Mouse (Mus musculus): ENCODE results near the gene Lingo4. TPM values are rescaled to one million over a fixed set of nuclear protein-coding genes. Genes with fewer than 3 reads are reported as not detected.
A peak's percentile ranks its signal among the peaks of the same experiment; 100 is the strongest.

The Lingo4 gene
- polyA plus RNA-seq, 1 experiment from 2014 or later = 2.4 TPM

GRCm38 (mm10) chr3:94389420-94389819, 8.9 kb upstream of the Lingo4 start:
- H3K4me2 ChIP-seq = no peak overlapping the region
- WGBS = 98% methylated on average over 16 of the region's 16 CpGs
- H3K27ac ChIP-seq (replicated peaks) = no peak overlapping the region
- no peak overlapping the region for H3K9ac ChIP-seq (replicated peaks)
- peaks cover 7% of the 10 kb centered on the region; the same call in 1 of the 2 replicates for H3K4me1 ChIP-seq
- no peak for ATAC-seq (ENCODE audit: low FRiP score)
- no peaks in the 10 kb centered on the region for H3K36me3 ChIP-seq
- H3K4me3 ChIP-seq (replicated peaks) = no peak overlapping the region
- H3K27me3 ChIP-seq (replicated peaks) = no peaks in the 10 kb centered on the region
- H3K9me3 ChIP-seq (replicated peaks) = no peaks in the 10 kb centered on the region

- peaks cover 7% of the 10 kb centered on the region; the same call in 1 of the 2 replicates for H3K4me1 ChIP-seq
- H3K4me3 ChIP-seq (replicated peaks) = no peak overlapping the region
- no peak overlapping the region for H3K9ac ChIP-seq (replicated peaks)
- no peaks in the 10 kb centered on the region for H3K9me3 ChIP-seq (replicated peaks)
- H3K4me2 ChIP-seq = no peak overlapping the region
- no peaks in the 10 kb centered on the region for H3K36me3 ChIP-seq
- no peaks in the 10 kb centered on the region for H3K27me3 ChIP-seq (replicated peaks)
- no peak for ATAC-seq (ENCODE audit: low FRiP score)
- no peak overlapping the region for H3K27ac ChIP-seq (replicated peaks)
- WGBS = 73% methylated on average over 5 of the region's 5 CpGs
These were observed 7.3 kb upstream of the Lingo4 start for GRCm38 (mm10) chr3:94391001-94391400.

DNA sequence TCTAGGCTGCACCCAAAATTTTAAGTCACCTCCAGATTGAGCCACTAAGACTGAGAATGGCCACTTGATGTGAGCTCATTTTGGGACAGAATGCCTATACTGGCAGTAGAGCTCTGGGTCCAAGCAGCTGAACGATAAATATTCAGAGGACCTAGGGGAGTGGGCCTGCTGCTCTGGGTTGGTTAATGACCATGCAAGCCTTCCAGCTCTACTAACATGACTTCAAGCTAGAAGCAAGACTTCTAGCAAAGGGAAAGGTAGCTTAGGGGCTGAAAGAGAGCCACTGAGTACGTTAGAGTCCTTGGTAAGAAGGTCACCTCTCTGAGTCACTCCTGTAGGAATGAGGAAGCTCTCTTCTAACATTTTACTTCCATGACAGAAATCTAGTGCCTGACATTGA, 6.2 kb upstream of the Lingo4 start:
- H3K4me2 ChIP-seq = no peak overlapping the region
- ATAC-seq (ENCODE audit: low FRiP score) = no peak
- peaks cover 3% of the 10 kb centered on the region; the same call in 1 of the 2 replicates for H3K27me3 ChIP-seq (replicated peaks)
- no peak overlapping the region for H3K9ac ChIP-seq (replicated peaks)
- no peaks in the 10 kb centered on the region for H3K36me3 ChIP-seq
- H3K9me3 ChIP-seq (replicated peaks) = no peaks in the 10 kb centered on the region
- H3K27ac ChIP-seq (replicated peaks) = no peak overlapping the region
- 83% methylated on average over 2 of the region's 2 CpGs for WGBS
- peaks cover 7% of the 10 kb centered on the region; the same call in 1 of the 2 replicates for H3K4me1 ChIP-seq
- H3K4me3 ChIP-seq (replicated peaks) = no peak overlapping the region

- Histone ChIP-seq H3K9me3 (replicated peaks) (no peaks in the 10 kb centered on the region), H3K27me3 (replicated peaks) (peaks cover 12% of the 10 kb centered on the region; the same call in 1 of the 2 replicates), H3K4me2 (no peak overlapping the region), H3K27ac (replicated peaks) (no peak overlapping the region), H3K9ac (replicated peaks) (no peak overlapping the region), H3K4me3 (replicated peaks) (no peak overlapping the region), H3K36me3 (no peaks in the 10 kb centered on the region), H3K4me1 (peaks cover 8% of the 10 kb centered on the region; the same call in 1 of the 2 replicates)
- 40% methylated on average over 4 of the region's 4 CpGs for WGBS
- peak; percentile 60; the same call in 1 of the 2 replicates for ATAC-seq (ENCODE audit: low FRiP score)
These were observed 5.3 kb upstream of the Lingo4 start for GRCm38 (mm10) chr3:94393049-94393448.

DNA sequence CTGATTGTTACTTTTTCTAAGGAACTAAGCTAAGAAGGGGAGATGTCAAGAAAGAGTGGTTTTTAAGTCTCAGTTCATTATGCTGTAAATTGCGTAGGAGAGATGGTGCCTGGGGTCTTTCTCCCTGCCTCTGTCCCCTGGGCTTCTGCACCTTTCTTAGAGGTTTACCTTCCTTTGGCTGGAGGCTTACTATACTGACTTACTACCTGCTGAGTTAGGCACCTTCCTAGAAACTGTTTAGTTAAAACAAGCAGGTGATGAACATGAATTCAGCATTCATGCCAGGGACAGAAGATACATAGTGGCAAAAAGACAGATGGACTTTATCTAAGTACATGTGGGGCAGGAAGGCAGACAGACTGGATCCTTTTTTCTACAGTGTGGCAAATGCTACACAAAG, 2.0 kb upstream of the Lingo4 start:
- H3K4me2 ChIP-seq = no peak overlapping the region
- 77% methylated on average over 1 of the region's 1 CpGs for WGBS
- H3K36me3 ChIP-seq = no peaks in the 10 kb centered on the region
- peaks cover 31% of the 10 kb centered on the region for H3K4me1 ChIP-seq
- ATAC-seq (ENCODE audit: low FRiP score) = no peak
- H3K9ac ChIP-seq (replicated peaks) = no peak overlapping the region
- H3K27ac ChIP-seq (replicated peaks) = no peak overlapping the region
- no peak overlapping the region for H3K4me3 ChIP-seq (replicated peaks)
- H3K27me3 ChIP-seq (replicated peaks) = peaks cover 13% of the 10 kb centered on the region
- no peaks in the 10 kb centered on the region for H3K9me3 ChIP-seq (replicated peaks)

- H3K27me3 ChIP-seq (replicated peaks) = peaks cover 17% of the 10 kb centered on the region
- WGBS = 86% methylated on average over 4 of the region's 4 CpGs
- no peak for ATAC-seq (ENCODE audit: low FRiP score)
- H3K4me1 ChIP-seq = peaks cover 31% of the 10 kb centered on the region
- H3K27ac ChIP-seq (replicated peaks) = no peak overlapping the region
- no peak overlapping the region for H3K9ac ChIP-seq (replicated peaks)
- no peaks in the 10 kb centered on the region for H3K36me3 ChIP-seq
- no peaks in the 10 kb centered on the region for H3K9me3 ChIP-seq (replicated peaks)
- no peak overlapping the region for H3K4me2 ChIP-seq
- H3K4me3 ChIP-seq (replicated peaks) = no peak overlapping the region
These were observed 1.5 kb upstream of the Lingo4 start for GRCm38 (mm10) chr3:94396851-94397250.

DNA sequence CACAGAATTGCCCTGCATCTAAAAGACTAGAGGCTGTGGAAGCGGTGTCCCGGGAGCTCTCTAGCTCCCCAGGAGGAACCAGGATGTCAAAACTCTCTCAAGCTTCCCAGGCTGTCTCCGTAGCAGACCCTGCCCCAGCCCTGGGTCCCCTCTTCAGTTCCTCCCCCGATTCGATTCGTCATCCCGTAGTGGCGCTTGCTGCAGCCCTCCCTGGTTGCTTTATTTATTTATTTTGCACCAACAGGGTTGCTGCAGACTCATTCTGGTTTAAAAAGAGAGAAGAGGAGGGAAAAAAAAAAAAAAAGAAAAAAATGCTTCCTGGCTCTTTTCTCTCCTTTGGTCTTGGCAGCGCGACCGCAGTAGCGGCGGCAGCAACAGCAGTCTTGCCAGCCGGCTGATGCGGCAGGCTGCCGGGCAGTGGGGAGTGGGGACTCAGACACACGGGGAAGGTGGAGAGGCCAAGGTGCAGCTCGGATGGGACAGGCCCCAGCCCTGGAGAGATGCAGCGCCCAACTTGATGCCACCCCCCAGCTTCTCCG, 695 bp downstream of the Lingo4 start:
- H3K27me3 ChIP-seq (replicated peaks) = peaks cover 17% of the 10 kb centered on the region

GRCm38 (mm10) chr3:94399663-94400310, 1.5 kb downstream of the Lingo4 start:
- Histone ChIP-seq H3K27me3 (replicated peaks) (peaks cover 17% of the 10 kb centered on the region), H3K4me3 (replicated peaks) (peak overlapping the region; percentile 40), H3K27ac (replicated peaks) (no peak overlapping the region), H3K4me1 (peaks cover 36% of the 10 kb centered on the region), H3K9me3 (replicated peaks) (no peaks in the 10 kb centered on the region), H3K4me2 (peak overlapping the region; percentile 73), H3K36me3 (no peaks in the 10 kb centered on the region), H3K9ac (replicated peaks) (no peak overlapping the region; the same call in 1 of the 2 replicates)
- 20% methylated on average over 5 of the region's 5 CpGs for WGBS
- ATAC-seq (ENCODE audit: low FRiP score) = peak; percentile 12

More for the DNA sequence above, 695 bp downstream of the Lingo4 start:
- Histone ChIP-seq H3K36me3 (no peaks in the 10 kb centered on the region), H3K4me2 (peak overlapping the region; percentile 73), H3K4me1 (peaks cover 28% of the 10 kb centered on the region), H3K27ac (replicated peaks) (peak overlapping the region; percentile 62), H3K9me3 (replicated peaks) (no peaks in the 10 kb centered on the region), H3K9ac (replicated peaks) (peak overlapping the region; percentile 51), H3K4me3 (replicated peaks) (peak overlapping the region; percentile 40)
- peak; percentile 78 for ATAC-seq (ENCODE audit: low FRiP score)
- WGBS = under 1% methylated on average over 20 of the region's 20 CpGs

GRCm38 (mm10) chr3:94402451-94402850, 4.1 kb downstream of the Lingo4 start:
- no peak overlapping the region for H3K27ac ChIP-seq (replicated peaks)
- H3K9me3 ChIP-seq (replicated peaks) = no peaks in the 10 kb centered on the region
- peaks cover 39% of the 10 kb centered on the region for H3K4me1 ChIP-seq
- no peaks in the 10 kb centered on the region for H3K36me3 ChIP-seq
- no peak overlapping the region for H3K4me3 ChIP-seq (replicated peaks)
- WGBS = 79% methylated on average over 8 of the region's 8 CpGs
- peaks cover 11% of the 10 kb centered on the region for H3K27me3 ChIP-seq (replicated peaks)
- H3K4me2 ChIP-seq = no peak overlapping the region
- no peak overlapping the region for H3K9ac ChIP-seq (replicated peaks)
- ATAC-seq (ENCODE audit: low FRiP score) = no peak

DNA sequence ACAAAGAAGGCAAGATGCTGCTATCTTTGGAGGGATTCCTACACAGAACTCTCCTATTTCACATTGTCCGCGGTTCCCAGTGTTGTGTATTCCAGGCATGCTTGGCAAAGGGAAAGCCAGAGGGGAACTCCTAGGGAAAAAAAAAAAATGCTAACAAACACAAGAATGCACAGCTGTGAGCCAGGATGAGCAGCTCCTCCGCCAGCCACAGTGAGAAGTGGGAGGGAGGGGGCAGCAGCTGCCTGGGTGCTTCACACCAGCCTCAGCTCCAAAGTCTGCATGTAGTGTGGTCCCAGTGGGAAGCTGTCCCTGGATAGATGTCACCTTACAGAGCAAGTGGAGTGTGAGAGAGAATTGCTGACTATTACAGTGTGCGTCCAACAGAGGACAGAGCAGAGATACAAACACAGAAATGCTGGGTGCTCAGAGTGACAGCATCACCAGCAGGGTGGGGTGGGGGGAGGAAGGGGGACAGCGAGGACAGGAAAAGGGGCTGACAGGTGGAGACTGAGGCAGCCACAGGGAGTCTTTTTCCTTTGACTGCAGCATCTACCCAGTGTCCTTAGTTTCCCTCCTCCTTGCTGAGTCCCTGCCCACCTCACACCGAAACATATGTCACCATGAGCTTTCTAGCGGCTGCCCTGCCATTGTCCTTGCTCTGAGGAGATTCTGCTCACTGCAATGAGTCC, 6.2 kb downstream of the Lingo4 start:
- peak; percentile 27; the same call in 1 of the 2 replicates for ATAC-seq (ENCODE audit: low FRiP score)
- Histone ChIP-seq H3K4me2 (no peak overlapping the region), H3K27me3 (replicated peaks) (peaks cover 5% of the 10 kb centered on the region; the same call in 1 of the 2 replicates), H3K36me3 (no peaks in the 10 kb centered on the region), H3K27ac (replicated peaks) (peak overlapping the region; percentile 20), H3K4me3 (replicated peaks) (no peak overlapping the region), H3K9me3 (replicated peaks) (no peaks in the 10 kb centered on the region), H3K9ac (replicated peaks) (no peak overlapping the region), H3K4me1 (peaks cover 23% of the 10 kb centered on the region)
- 32% methylated on average over 7 of the region's 7 CpGs for WGBS

DNA sequence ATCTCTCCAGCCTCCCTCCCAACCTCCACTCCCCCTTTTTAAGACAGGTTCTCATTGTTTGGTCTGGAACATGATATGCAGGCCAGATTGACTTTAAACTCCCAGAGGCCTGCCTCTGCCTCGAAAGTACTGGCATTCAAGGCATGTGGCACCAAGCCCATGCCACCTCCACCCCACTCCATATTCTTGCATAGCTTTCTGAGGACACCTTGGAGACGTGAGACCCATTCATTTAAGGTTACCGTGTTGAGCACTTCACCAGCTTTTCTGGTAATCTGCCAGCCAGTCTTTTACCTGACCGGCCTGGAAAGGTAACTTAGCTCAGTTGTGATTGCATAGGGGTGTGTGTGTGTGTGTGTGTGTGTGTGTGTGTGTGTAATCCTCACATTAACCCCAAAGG, 7.2 kb downstream of the Lingo4 start:
- Histone ChIP-seq H3K27ac (replicated peaks) (no peak overlapping the region), H3K9me3 (replicated peaks) (no peaks in the 10 kb centered on the region), H3K4me1 (peaks cover 15% of the 10 kb centered on the region), H3K9ac (replicated peaks) (no peak overlapping the region), H3K36me3 (no peaks in the 10 kb centered on the region), H3K4me3 (replicated peaks) (no peak overlapping the region), H3K27me3 (replicated peaks) (peaks cover 5% of the 10 kb centered on the region; the same call in 1 of the 2 replicates), H3K4me2 (no peak overlapping the region)
- WGBS = 82% methylated on average over 4 of the region's 4 CpGs
- ATAC-seq (ENCODE audit: low FRiP score) = no peak

GRCm38 (mm10) chr3:94412530-94412929, 14.2 kb downstream of the Lingo4 start:
- H3K36me3 ChIP-seq = no peaks in the 10 kb centered on the region
- peak overlapping the region; percentile 88 for H3K27ac ChIP-seq (replicated peaks)
- WGBS = 4% methylated on average over 25 of the region's 25 CpGs
- H3K9ac ChIP-seq (replicated peaks) = peak overlapping the region; percentile 69
- H3K9me3 ChIP-seq (replicated peaks) = no peaks in the 10 kb centered on the region
- H3K4me2 ChIP-seq = peak overlapping the region; percentile 90
- peak; percentile 77 for ATAC-seq (ENCODE audit: low FRiP score)
- H3K27me3 ChIP-seq (replicated peaks) = no peaks in the 10 kb centered on the region
- peak overlapping the region; percentile 73 for H3K4me3 ChIP-seq (replicated peaks)
- H3K4me1 ChIP-seq = peaks cover 20% of the 10 kb centered on the region

Measured in neural tube, embryonic 15.5 days (tissue).